Mouse (Mus musculus) sigmoid colon, adult 10 weeks (tissue): ENCODE results near the gene Glcci1. TPM values are rescaled to one million over a fixed set of nuclear protein-coding genes. Genes with fewer than 3 reads are reported as not detected.

ENCODE experiments used
- polyA plus RNA-seq: library from polyadenylated mRNA; stranded (reverse); fragments of 350-450 nt; fragmentation: Illumina TruSeq; extraction: RNeasy Lipid Tissue Mini Kit (QIAGEN cat#74804); gene quantifications from one replicate; pipeline ENCODE4 v1.2.3, GENCODE M21; 2014; ENCODE audit warnings: low read depth, low replicate concordance

The Glcci1 gene
- 27.7 TPM for polyA plus RNA-seq

DNA sequence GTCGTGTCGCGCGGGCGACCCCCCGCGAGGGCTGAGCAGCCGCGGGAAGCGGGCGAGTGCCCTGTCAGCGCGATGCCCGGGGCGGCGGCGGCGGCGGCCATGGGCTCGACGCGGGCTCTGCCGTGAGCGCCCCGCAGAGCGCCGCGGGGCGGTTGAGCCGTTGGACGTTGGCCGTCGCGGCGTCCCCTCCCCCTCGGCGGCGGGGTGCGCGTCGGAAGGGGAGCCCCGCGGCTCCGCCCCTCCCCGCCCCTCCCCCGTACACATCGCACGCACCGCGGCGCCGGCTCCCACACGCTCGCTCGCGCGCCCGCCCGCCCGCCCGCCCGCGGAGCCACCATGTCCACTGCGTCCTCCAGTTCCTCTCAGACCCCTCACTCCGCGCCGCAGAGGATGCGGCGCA lies at the start of gene Glcci1:
Gene Glcci1 (plus strand): TSS at position 50 of the 400 bp plus-strand sequence.

